Mouse (Mus musculus) liver, embryonic 15.5 days (tissue): ENCODE results near the gene Strip1. TPM values are rescaled to one million over a fixed set of nuclear protein-coding genes. Genes with fewer than 3 reads are reported as not detected.

Experiments used
- ATAC-seq: fragments of 200-750 bp; cut with Nextera tagmentation; 2 replicates; pipeline ENCODE4 v1.8.0; 2017; ENCODE audit warnings: moderate number of reproducible peaks, mild to moderate bottlenecking, moderate library complexity; ENCODE audit not compliant: insufficient read depth
- H3K27ac ChIP-seq: fragments of 300-500 bp; sonication (generic); replicated peaks from 2 replicates; pipeline ENCODE4 v1.5.1; 2015; ENCODE audit warnings: mild to moderate bottlenecking, inconsistent platforms
- H3K27me3 ChIP-seq: fragments of 300-500 bp; sonication (generic); 2 replicates; pipeline ENCODE4 v1.6.1; 2015; ENCODE audit warnings: mild to moderate bottlenecking, inconsistent platforms
- H3K36me3 ChIP-seq: fragments of 300-500 bp; sonication (generic); replicated peaks from 2 replicates; pipeline ENCODE4 v1.6.1; 2015; ENCODE audit warnings: moderate library complexity, mild to moderate bottlenecking, inconsistent platforms
- H3K4me1 ChIP-seq: fragments of 300-500 bp; sonication (generic); replicated peaks from 2 replicates; pipeline ENCODE4 v1.6.1; 2015; ENCODE audit warnings: inconsistent platforms
- H3K4me2 ChIP-seq: fragments of 300-500 bp; sonication (generic); 2 replicates; pipeline ENCODE4 v1.6.1; 2015; ENCODE audit warnings: moderate library complexity, mild to moderate bottlenecking, inconsistent platforms
- H3K4me3 ChIP-seq: fragments of 300-500 bp; sonication (generic); replicated peaks from 2 replicates; pipeline ENCODE4 v1.5.1; 2015; ENCODE audit warnings: mild to moderate bottlenecking, inconsistent platforms
- H3K9ac ChIP-seq: fragments of 300-500 bp; sonication (generic); 2 replicates; pipeline ENCODE4 v1.6.1; 2015; ENCODE audit warnings: moderate library complexity, mild to moderate bottlenecking, inconsistent platforms
- H3K9me3 ChIP-seq: fragments of 300-500 bp; sonication (generic); replicated peaks from 2 replicates; pipeline ENCODE4 v1.6.1; 2016; ENCODE audit warnings: inconsistent platforms
- WGBS: fragments of 180-500 bp; shearing (Covaris S2); methylation state at CpG from one replicate; pipeline ENCODE4 v1.1.7; 2015; ENCODE audit warnings: mixed read lengths; ENCODE audit not compliant: insufficient replicate concordance; 5-methylcytosine and 5-hydroxymethylcytosine counted together
- polyA plus RNA-seq: library from polyadenylated mRNA; unstranded; fragments of >200 nt; fragmentation: Nextera tagmentation; extraction: Ambion mirVana; gene quantifications from 2 replicates; pipeline ENCODE4 v1.2.1, GENCODE M21; 2015

Strip1 gene
- polyA plus RNA-seq, 1 experiment from 2014 or later: 9.6 TPM

- no peak overlapping the region for H3K27ac ChIP-seq
- H3K9me3 ChIP-seq: no peaks in the 10 kb centered on the region
- H3K9ac ChIP-seq: no peak overlapping the region
- H3K4me1 ChIP-seq: peaks cover 11% of the 10 kb centered on the region
- no peak overlapping the region for H3K4me2 ChIP-seq
- no peak overlapping the region for H3K4me3 ChIP-seq
- no peaks in the 10 kb centered on the region for H3K27me3 ChIP-seq
- 62% methylated on average over 3 of the region's 3 CpGs for WGBS
- peaks cover 19% of the 10 kb centered on the region for H3K36me3 ChIP-seq
- ATAC-seq: no peak
These were observed 22.1 kb downstream of the Strip1 start for GRCm38 (mm10) chr3:107609376-107609775.

DNA sequence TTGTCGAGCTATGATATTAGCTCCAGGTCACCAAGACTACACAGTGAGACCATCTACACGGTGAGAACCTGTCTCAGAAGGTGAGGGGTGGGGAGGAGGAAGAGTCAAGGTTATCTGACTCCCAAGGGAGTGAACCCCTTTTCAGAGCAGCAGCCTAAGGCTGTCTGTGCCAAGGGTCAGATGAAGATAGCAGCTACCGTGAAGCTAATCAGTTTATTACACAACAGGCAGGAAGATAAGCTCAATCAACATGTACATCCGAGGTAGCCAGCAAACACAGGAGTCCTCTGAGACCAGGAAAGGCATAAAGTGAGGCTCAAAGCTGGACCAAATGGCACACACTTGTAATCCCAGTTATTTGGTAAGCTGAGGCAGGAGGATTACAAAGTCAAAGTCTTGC is 22.7 kb downstream of the Strip1 start:
- 15% methylated on average over 4 of the region's 4 CpGs for WGBS
- no peak overlapping the region for H3K9ac ChIP-seq
- ATAC-seq: no peak
- H3K27me3 ChIP-seq: peaks cover 6% of the 10 kb centered on the region; the same call in 1 of the 2 replicates
- H3K36me3 ChIP-seq: peaks cover 15% of the 10 kb centered on the region; the same call in 1 of the 2 replicates
- no peak overlapping the region for H3K4me3 ChIP-seq
- H3K4me2 ChIP-seq: no peak overlapping the region
- no peaks in the 10 kb centered on the region for H3K9me3 ChIP-seq
- no peak overlapping the region for H3K27ac ChIP-seq
- peaks cover 11% of the 10 kb centered on the region for H3K4me1 ChIP-seq

DNA sequence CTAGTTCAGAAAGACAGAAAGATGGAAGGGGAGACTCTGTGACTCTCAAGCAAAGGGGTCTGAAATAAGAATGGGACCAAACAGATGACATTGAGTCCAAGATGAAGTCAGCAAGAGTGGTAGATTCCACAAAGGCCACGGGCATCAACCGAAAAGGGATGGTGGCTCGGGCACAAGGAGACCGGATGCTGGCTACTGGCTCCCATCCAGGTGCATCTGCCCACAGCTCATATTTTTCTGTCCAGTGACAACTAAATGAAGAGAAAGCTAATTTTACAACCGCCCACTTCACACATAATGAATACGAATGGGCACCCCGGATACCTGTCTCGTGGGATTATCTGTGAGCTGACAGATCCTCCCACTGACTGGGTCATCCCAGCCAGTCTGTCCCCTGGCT is 24.3 kb downstream of the Strip1 start:
- Histone ChIP-seq H3K27me3 (peaks cover 14% of the 10 kb centered on the region), H3K4me1 (peaks cover 11% of the 10 kb centered on the region), H3K4me3 (no peak overlapping the region), H3K36me3 (0 out of 2 replicates have a peak, but pooled peaks cover under 1% of the 10 kb centered on the region), H3K27ac (no peak overlapping the region), H3K9me3 (no peaks in the 10 kb centered on the region), H3K9ac (no peak overlapping the region), H3K4me2 (no peak overlapping the region)
- 66% methylated on average over 8 of the region's 8 CpGs for WGBS
- no peak for ATAC-seq

DNA sequence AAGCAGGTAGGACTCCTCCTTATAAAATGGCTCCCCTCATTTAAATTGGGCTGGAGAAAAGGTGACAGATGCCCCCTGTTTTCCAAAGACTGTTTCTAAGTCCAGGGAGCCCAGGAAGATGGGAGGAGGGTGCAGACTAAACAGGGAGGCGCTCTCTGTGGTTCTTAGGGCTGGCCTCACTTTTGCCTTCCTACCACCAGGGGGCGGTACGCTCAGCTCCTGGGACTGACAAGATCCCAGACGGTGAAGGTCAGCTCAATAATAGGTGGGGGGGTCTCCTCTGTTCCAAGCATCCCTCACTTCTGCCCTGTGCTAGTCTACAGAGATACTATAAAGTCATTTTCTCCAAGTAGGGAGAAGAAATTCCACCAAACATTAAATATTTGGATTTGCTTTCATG is 26.2 kb downstream of the Strip1 start:
- Histone ChIP-seq H3K36me3 (no peaks in the 10 kb centered on the region), H3K4me2 (no peak overlapping the region), H3K4me3 (no peak overlapping the region), H3K27ac (no peak overlapping the region), H3K27me3 (peaks cover 27% of the 10 kb centered on the region), H3K4me1 (peaks cover 11% of the 10 kb centered on the region), H3K9ac (no peak overlapping the region), H3K9me3 (no peaks in the 10 kb centered on the region)
- WGBS: 11% methylated on average over 4 of the region's 4 CpGs
- ATAC-seq: no peak

- Histone ChIP-seq H3K4me1 (0 out of 2 replicates have a peak, but pooled peaks cover 10% of the 10 kb centered on the region), H3K9ac (no peak overlapping the region), H3K9me3 (no peaks in the 10 kb centered on the region), H3K36me3 (no peaks in the 10 kb centered on the region), H3K27ac (no peak overlapping the region), H3K4me3 (no peak overlapping the region), H3K4me2 (no peak overlapping the region), H3K27me3 (peaks cover 79% of the 10 kb centered on the region)
- no peak for ATAC-seq
- WGBS: 28% methylated on average over 6 of the region's 6 CpGs
These were observed 31.4 kb downstream of the Strip1 start for GRCm38 (mm10) chr3:107600127-107600526.

GRCm38 (mm10) chr3:107597586-107598389 is 33.7 kb downstream of the Strip1 start:
- no peak overlapping the region for H3K27ac ChIP-seq
- H3K27me3 ChIP-seq: peaks cover 93% of the 10 kb centered on the region
- 9% methylated on average over 22 of the region's 22 CpGs for WGBS
- H3K9ac ChIP-seq: no peak overlapping the region
- H3K4me3 ChIP-seq: no peak overlapping the region
- H3K9me3 ChIP-seq: no peaks in the 10 kb centered on the region
- no peak overlapping the region for H3K4me2 ChIP-seq
- ATAC-seq: no peak
- H3K36me3 ChIP-seq: no peaks in the 10 kb centered on the region
- H3K4me1 ChIP-seq: 0 out of 2 replicates have a peak, but pooled peaks cover 11% of the 10 kb centered on the region

GRCm38 (mm10) chr3:107597134-107597533 is 34.4 kb downstream of the Strip1 start:
- 3% methylated on average over 21 of the region's 24 CpGs for WGBS
- peaks cover 94% of the 10 kb centered on the region for H3K27me3 ChIP-seq
- ATAC-seq: no peak
- no peak overlapping the region for H3K9ac ChIP-seq
- no peak overlapping the region for H3K4me3 ChIP-seq
- H3K9me3 ChIP-seq: no peaks in the 10 kb centered on the region
- 0 out of 2 replicates have a peak, but pooled peaks cover 11% of the 10 kb centered on the region for H3K4me1 ChIP-seq
- H3K27ac ChIP-seq: no peak overlapping the region
- H3K4me2 ChIP-seq: no peak overlapping the region
- no peaks in the 10 kb centered on the region for H3K36me3 ChIP-seq

- Histone ChIP-seq H3K9ac (no peak overlapping the region), H3K4me1 (0 out of 2 replicates have a peak, but pooled peaks cover 11% of the 10 kb centered on the region), H3K9me3 (no peaks in the 10 kb centered on the region), H3K36me3 (no peaks in the 10 kb centered on the region), H3K4me3 (no peak overlapping the region), H3K27ac (no peak overlapping the region), H3K27me3 (peaks cover 99% of the 10 kb centered on the region), H3K4me2 (no peak overlapping the region)
- 2% methylated on average over 26 of the region's 26 CpGs for WGBS
- ATAC-seq: no peak
These were observed 34.9 kb downstream of the Strip1 start for GRCm38 (mm10) chr3:107596559-107596958.

GRCm38 (mm10) chr3:107595938-107596461 is 35.5 kb downstream of the Strip1 start:
- 1% methylated on average over 34 of the region's 34 CpGs for WGBS
- Histone ChIP-seq H3K27ac (no peak overlapping the region), H3K4me2 (peak overlapping the region; percentile 49), H3K9me3 (no peaks in the 10 kb centered on the region), H3K4me1 (0 out of 2 replicates have a peak, but pooled peaks cover 11% of the 10 kb centered on the region), H3K9ac (no peak overlapping the region), H3K36me3 (no peaks in the 10 kb centered on the region), H3K4me3 (0 out of 2 replicates have a peak overlapping the region, but pooled peaks have one; percentile 29), H3K27me3 (peaks cover 100% of the 10 kb centered on the region)
- ATAC-seq: no peak

- no peak overlapping the region for H3K27ac ChIP-seq
- 1% methylated on average over 50 of the region's 50 CpGs for WGBS
- H3K4me1 ChIP-seq: 0 out of 2 replicates have a peak, but pooled peaks cover 11% of the 10 kb centered on the region
- ATAC-seq: no peak
- H3K9me3 ChIP-seq: no peaks in the 10 kb centered on the region
- H3K9ac ChIP-seq: no peak overlapping the region
- peak overlapping the region; percentile 29 for H3K4me3 ChIP-seq
- peaks cover 98% of the 10 kb centered on the region for H3K27me3 ChIP-seq
- H3K4me2 ChIP-seq: peak overlapping the region; percentile 49
- H3K36me3 ChIP-seq: no peaks in the 10 kb centered on the region
These were observed 36.1 kb downstream of the Strip1 start for GRCm38 (mm10) chr3:107595264-107595937.

DNA sequence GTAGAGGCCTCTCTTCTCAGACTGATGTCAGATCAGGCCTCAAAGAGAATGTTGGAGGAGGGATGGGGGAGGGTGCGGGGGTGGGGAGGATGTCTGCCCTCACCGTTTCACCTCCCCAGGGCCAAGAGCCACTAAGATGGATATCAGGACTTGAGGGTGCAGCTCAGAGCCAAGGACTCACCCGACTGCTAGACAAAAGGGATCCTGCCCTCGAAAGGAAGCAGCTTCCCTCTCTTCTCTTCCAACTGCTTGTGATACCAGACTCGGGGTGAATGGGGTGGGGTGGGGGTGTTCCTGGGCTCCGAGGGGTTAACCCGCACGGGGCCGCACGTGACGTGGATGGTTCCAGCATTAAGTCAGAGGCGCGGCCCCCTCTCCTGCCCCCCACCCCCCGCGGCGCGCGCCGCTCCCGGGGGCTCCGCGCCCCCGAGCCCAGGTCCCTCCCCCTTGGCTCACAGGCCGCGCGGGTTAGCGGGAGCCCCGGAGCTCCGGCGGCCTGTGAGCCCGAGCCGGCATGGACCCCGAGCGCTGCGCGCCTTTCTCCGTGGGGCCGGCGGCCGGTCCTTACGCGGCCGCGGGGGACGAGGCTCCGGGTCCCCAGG is 36.7 kb downstream of the Strip1 start, which contains the start of gene Alx3:
Gene Alx3, plus strand, starts transcription at position 370 of the 602 bp plus-strand sequence.
- Histone ChIP-seq H3K4me2 (peak within 1 kb of the TSS; percentile 49), H3K4me3 (peak within 1 kb of the TSS; percentile 29), H3K27me3 (peaks cover 98% of the 10 kb centered on the region), H3K9me3 (no peaks in the 10 kb centered on the region), H3K36me3 (no peaks in the 10 kb centered on the region), H3K9ac (no peak within 1 kb of the TSS), H3K4me1 (0 out of 2 replicates have a peak, but pooled peaks cover 11% of the 10 kb centered on the region), H3K27ac (no peak within 1 kb of the TSS)
- 2% methylated on average over 46 of the region's 46 CpGs for whole genome bisulfite sequencing
- ATAC-seq: no peak
